Mouse (Mus musculus) embryonic fibroblast, embryonic 13.5 days (primary cell): ENCODE data around the gene Vmn1r90. TPM values are rescaled to one million over a fixed set of nuclear protein-coding genes. Genes with fewer than 3 reads are reported as not detected.
"Not testable (repeated sequence)": the region's sequence is repeated elsewhere in the genome, so short reads cannot be mapped to it uniquely, and the experiment has no call there.

Source experiments
- H3K27ac ChIP-seq: 2 replicates; pipeline ENCODE4 v1.5.1; 2012; ENCODE audit warnings: low read length, control low read depth, inconsistent platforms; ENCODE audit not compliant: insufficient read depth
- H3K4me1 ChIP-seq: 2 replicates; pipeline ENCODE4 v1.6.1; 2011; ENCODE audit warnings: low read length; ENCODE audit not compliant: control insufficient read depth, insufficient read depth
- H3K4me3 ChIP-seq: 2 replicates; pipeline ENCODE4 v1.5.1; 2011; ENCODE audit warnings: mild to moderate bottlenecking, control low read depth, low read length; ENCODE audit not compliant: insufficient read depth
- CTCF ChIP-seq: IDR thresholded peaks from 2 replicates; pipeline ENCODE4 v1.5.1; 2011; ENCODE audit warnings: mild to moderate bottlenecking, control low read depth, low read length, moderate library complexity, borderline replicate concordance; ENCODE audit not compliant: insufficient read depth
- POLR2A ChIP-seq: IDR thresholded peaks from 2 replicates; pipeline ENCODE4 v1.6.1; 2011; ENCODE audit warnings: low read depth, mild to moderate bottlenecking, control low read depth, low read length, moderate library complexity
- polyA plus RNA-seq: library from polyadenylated mRNA; stranded (reverse); fragments of >200 nt; gene quantifications from 2 replicates; pipeline ENCODE4 v1.2.4, GENCODE M21; 2011; ENCODE audit warnings: low read depth; ENCODE audit not compliant: missing spikeins, insufficient read length

The Vmn1r90 gene
- polyA plus RNA-seq = 0.30 and 0.56 TPM in 2 replicates

DNA sequence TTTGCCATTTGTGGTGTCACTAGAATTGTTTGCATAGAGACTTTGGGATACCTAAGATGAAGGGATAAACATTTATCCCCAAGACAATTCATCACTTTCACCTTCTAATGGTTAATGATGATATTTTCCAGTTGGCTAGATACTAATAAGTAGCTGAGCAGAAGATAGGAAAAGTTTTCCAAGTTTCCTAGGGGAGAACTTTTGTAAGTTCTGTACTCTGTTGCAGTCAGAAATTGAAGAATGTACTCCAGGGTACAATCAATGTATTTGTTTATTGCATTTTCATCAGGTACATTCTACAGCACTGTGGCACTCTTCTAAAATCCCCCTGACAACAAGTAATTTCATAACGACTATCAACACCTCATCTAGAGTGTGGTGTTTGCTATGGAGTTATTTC is at the start of gene Vmn1r90:
Vmn1r90 (minus strand) TSS at position 101 of the 400 bp plus-strand sequence.
- no peak within 1 kb of the TSS for H3K4me3 ChIP-seq
- TF ChIP-seq CTCF (no peak), POLR2A (no peak)
- no peaks in the 10 kb centered on the region for H3K4me1 ChIP-seq

DNA sequence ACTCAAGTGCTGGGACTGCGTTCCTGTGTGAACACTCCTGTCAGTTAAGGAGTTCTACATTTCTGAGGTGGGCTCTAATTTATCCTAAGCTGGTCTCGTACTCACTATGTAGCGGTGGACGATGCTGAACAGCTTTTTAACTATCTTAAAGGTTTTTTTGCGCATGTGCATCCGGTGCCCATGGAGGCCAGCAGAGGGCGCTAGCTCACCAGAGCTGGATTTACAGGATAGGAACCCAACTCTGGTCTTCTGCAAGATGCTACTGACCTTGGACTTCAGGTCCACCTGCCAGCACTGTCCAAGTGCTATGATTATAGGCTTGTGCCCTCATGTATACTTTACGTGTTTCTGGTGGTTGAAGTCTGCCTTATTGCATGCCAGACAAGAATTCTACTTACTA is 29.7 kb upstream of the Vmn1r90 start:
- not testable (repeated sequence) for H3K4me3 ChIP-seq, H3K27ac ChIP-seq, H3K4me1 ChIP-seq

More for the DNA sequence above, at the start of gene Vmn1r90:
- H3K27ac ChIP-seq = no peak within 1 kb of the TSS

DNA sequence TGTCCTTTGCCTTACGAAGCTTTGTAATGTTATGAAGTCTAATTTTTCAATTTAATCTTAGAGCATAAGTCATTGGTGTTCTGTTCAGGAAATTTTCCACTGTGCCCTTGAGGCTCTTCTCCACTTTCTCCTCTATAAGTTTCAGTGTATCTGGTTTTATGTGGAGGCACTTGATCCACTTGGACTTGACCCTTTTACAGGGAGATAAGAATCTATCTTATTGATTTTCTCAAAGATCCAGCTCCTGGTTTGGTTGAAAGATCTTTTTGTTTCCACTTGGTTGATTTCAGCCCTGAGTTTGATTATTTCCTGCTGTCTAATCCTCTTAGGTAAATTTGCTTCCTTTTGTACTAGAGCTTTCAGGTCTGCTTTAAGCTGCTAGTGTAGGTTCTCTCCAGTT is 11.0 kb downstream of the Vmn1r90 start:
- H3K27ac ChIP-seq = no peak overlapping the region
- no peaks in the 10 kb centered on the region for H3K4me1 ChIP-seq
- no peak overlapping the region for H3K4me3 ChIP-seq
- TF ChIP-seq CTCF (no peak), POLR2A (no peak)

- Histone ChIP-seq H3K27ac (no peak overlapping the region), H3K4me3 (no peak overlapping the region), H3K4me1 (no peaks in the 10 kb centered on the region)
- TF ChIP-seq CTCF (no peak), POLR2A (no peak)
These were observed 38.0 kb downstream of the Vmn1r90 start for GRCm38 (mm10) chr7:14525280-14525679.

DNA sequence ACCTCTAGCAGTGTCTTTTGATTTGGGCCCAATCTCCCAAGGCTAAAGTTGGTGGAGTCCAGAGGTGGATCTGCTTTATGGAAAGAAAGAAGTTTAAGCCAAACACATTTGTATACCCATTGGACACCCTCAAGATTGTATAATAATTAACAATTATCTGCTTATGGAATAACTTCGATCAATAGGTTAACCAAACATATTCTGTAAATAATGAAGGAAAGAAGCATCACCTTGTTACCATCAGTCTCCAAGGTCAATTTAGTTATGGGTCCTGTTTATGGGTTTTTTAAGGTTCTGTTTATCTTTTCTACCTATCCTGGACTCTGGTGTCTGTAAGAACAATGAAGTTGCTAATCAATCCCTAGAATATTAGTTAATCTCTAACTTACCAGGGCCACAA is 40.7 kb downstream of the Vmn1r90 start:
- TF ChIP-seq CTCF (no peak), POLR2A (no peak)
- Histone ChIP-seq H3K27ac (no peak overlapping the region), H3K4me1 (no peaks in the 10 kb centered on the region), H3K4me3 (no peak overlapping the region)

DNA sequence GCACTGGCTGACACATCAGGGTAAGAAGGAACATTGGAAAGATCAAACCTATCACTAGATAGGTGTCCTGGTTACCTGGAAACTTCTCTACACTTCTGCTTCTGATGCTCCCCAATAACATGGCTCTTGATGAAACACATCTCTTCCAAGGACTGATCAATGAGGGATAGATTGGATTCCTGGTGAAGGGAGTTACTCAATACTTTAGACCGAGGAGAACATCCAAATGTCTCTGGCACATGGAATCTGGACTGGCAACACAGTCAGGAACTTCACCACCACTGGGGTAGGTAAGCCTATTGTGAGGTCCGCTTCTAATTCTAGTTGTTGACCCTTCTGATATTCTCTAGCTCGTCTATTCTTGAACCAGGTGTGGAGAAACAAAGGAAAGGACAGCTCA is 45.0 kb downstream of the Vmn1r90 start:
- no peak for TF ChIP-seq CTCF
- H3K4me3 ChIP-seq = no peak overlapping the region
- no peak overlapping the region for H3K27ac ChIP-seq
- no peaks in the 10 kb centered on the region for H3K4me1 ChIP-seq

Other genes starting within 250 kb of the Vmn1r90 start
- not detected in 2 replicates for gene Obox8, start 229.9 kb downstream of the Vmn1r90 start, polyA plus RNA-seq
- not detected in 2 replicates for gene Sult2a8, start 116.7 kb downstream of the Vmn1r90 start, polyA plus RNA-seq
- gene Sult2a7, start 69.3 kb downstream of the Vmn1r90 start, polyA plus RNA-seq = not detected in 2 replicates
- gene Obox7, start 96.0 kb upstream of the Vmn1r90 start, polyA plus RNA-seq = not detected in 2 replicates